Mouse (Mus musculus) MEL-GATA-1-ER (cell line): ENCODE results near the gene Ces3b.
"Not testable (repeated sequence)": the region's sequence is repeated elsewhere in the genome, so short reads cannot be mapped to it uniquely, and the experiment has no call there.

ENCODE experiments used
- DNase-seq: peaks from one replicate; pipeline ENCODE4 v3.0.0-alpha.2; 2012; ENCODE audit warnings: low read depth; ENCODE audit errors: extremely low read depth

Ces3b gene

DNA sequence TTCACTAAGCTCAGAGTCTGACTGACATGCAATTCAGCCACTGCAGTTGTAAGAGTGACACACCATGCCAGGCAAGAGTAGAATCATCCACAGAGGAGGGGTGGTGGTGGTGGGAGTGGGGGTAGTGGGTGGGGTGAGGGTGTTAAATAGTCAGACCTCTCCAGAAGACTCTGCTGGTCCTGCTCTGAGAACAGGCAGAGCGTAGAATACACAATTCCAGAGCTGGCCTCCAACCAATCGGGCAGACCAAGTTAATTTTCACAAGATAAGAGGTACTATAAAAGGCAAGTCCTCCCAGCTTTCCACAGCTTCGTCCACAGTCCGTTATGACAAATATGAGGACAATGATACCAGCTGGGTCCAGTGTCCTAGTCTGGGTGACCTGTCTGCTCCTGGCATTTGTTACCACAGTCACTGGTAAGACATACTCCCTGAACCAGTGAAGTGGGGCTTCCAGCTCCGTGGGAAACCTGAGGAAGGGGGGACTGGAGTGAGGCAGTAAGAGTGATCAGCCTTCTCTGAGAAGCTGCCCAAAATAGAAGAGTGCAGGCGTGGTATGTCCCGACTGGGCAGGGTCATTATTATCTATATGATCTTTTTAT, at the start of gene Ces3b:
Ces3b (plus strand) TSS at position 305 of the 602 bp plus-strand sequence.
- DNase-seq = no peak

GRCm38 (mm10) chr8:105043510-105043909, 40.0 kb upstream of the Ces3b start:
- DNase-seq = no peak

- no peak for DNase-seq
These were observed 37.6 kb upstream of the Ces3b start for GRCm38 (mm10) chr8:105045824-105046401.

DNA sequence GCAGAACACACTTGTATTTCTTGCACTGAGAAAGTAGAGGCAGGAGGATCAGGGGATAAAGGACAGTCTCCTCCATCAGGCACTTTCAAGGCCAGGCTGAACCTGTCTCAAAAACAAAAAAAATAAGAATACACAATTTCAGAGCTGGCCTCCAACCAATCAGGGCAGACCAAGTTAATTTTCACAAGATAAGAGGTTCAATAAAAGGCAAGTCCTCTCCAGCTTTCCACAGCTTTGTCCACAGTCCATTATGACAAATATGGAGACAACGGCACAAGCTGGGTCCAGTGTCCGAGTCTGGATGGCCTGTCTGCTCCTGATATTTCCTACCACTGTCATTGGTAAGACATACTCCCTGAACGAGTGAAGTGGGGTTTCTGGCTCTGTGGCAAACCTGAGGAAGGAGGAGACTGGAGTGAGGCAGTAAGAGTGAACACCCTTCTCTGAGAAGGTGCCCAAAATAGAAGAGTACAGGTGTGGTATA, 35.1 kb upstream of the Ces3b start, which contains the start of gene Ces3a:
Ces3a (plus strand) TSS at position 231 of the 484 bp plus-strand sequence.
- no peak for DNase-seq

DNA sequence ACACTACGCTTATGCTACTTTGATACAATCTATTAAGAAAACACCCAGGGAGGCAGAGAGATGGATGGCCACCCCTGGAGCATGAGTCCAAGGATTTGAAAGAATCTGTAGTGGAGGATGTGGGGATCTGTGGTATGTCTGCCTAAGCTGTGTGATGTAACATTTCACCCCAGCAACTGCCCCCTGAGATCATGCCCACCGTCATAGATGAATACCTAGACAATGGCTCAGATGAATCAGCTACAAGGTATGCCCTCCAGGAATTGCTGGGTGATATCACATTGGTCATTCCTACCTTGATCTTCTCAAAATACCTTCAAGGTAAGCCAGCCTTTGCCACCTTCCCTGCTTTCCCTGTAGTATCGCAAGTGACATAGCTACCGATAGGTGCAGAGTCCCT, 27.3 kb upstream of the Ces3b start:
- no peak for DNase-seq

- no peak for DNase-seq
These were observed 23.5 kb upstream of the Ces3b start for GRCm38 (mm10) chr8:105060056-105060455.

DNA sequence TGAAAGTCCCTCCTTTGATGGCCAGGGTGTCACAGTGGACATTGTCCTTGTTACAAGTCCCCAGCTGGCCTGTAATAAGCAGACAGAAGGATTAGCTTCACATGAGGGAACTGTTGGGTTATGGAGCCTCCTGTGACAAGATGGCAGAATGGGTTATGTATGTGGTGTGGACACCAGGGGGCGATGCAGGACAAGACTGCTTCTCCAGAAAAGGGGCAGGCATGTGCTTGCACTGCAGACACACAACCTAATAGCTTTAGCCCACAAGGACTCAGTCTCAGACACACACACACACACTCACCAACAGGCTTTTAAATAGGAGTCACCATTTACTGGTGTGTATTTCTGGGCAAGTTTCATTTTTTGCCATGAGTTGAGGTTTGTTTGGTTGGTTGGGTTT, 16.8 kb upstream of the Ces3b start:
- peak; percentile 48 for DNase-seq

DNA sequence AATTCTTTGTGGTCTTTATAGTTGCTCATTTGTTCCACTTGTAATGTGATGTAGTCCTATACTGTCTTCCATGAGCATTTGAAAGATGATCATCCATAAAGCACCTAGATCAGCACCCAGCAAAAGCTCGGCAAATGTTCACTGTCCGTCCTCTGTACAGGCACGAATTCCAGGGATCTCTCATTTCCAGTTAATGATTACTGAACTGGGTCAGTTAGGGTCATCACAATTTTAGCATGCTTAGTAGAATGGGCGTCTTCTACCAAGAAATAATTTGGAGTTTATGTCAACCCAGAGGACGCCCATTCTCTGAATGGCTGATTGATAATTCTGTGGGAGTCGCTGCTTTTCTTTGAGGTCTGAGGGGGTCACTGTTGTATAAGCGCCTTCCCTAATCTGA, 15.6 kb upstream of the Ces3b start:
- DNase-seq = not testable (repeated sequence)

GRCm38 (mm10) chr8:105068971-105069370, 14.6 kb upstream of the Ces3b start:
- no peak for DNase-seq

DNA sequence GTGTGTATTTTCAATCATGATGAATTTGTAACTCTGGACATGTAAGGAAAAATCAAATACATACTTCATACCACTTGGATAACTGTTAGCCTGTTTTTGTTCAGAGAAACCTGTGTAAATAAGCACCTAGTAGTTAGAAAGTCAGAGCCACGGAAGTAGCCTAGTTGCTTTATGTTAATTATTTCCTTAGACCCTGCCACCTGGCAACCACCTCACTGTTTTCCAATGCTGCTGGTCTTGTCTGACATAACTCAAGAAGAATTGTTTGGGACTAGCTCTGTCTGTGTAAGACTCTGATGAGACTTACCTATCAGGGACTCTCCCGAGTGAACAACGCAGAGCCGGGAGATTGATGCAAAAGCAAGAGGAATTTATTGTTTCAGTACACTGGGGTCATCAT, 7.0 kb upstream of the Ces3b start:
- DNase-seq = no peak

DNA sequence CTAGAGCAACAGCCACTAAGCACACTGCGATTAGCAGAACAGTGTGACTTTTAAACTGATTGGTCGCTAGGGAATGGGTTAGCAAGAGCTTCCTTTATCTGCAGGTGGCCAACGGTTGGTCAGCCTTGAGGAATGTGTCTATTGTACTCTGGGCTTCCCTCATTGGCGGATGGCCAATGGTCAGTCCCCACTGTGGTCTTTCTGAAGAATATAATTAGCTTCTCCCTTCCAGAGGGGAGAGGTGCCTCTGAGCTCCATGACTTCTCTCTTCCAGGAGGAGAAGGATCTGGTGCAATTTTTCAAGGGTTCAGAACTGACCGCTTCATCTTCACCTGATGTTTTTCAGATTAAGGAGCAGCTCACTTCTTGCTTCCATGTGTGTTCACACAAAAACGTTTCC, 6.5 kb upstream of the Ces3b start:
- no peak for DNase-seq

- no peak for DNase-seq
These were observed 5.0 kb upstream of the Ces3b start for GRCm38 (mm10) chr8:105078591-105078990.

DNA sequence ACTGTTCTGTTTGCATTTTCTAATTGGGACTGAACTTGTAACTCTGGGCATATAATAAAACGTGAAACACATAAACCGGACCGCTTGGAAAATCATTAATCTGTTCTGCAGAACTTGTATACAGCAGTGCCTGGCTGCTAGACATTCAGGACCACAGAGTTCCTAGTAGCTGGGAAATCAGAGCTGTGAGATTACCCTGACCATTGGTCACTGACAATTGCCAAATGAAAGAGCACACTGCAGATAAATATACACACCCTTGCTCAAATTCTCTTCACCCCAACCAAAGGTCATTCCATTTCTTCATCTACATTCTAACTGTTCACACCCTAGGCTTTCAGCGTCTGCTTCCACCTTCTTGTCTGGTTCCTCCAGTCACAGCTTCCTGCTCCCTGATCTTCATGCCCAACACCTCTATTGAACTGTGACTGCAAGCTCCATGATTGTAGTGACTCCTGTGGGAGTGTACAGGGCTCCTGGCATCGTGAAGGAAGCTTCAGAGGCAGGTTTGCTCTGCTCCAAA, 2.7 kb upstream of the Ces3b start:
- DNase-seq = no peak

- not testable (repeated sequence) for DNase-seq
These were observed 4.6 kb downstream of the Ces3b start for GRCm38 (mm10) chr8:105088166-105088565.

GRCm38 (mm10) chr8:105088581-105088980, 5.0 kb downstream of the Ces3b start:
- no peak for DNase-seq

DNA sequence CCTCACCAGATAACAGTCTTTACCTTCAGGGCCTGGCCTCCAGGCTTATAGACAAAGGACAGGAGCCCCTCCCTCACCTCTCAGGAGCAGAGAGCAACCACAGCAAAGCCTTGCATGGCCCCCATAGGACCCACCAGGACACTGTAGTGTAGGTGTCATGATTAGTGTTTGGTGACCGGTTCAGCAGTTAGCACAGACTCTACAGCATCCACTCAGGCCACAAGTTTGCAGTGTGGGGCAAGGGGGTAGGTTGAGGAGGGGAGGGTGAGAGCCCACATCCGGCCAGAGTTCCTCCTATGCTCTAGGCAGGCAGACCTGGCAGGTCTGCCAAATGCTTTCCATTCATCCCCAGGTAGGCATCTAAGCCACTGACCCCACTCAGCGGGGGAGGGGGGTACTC, 10.4 kb downstream of the Ces3b start:
- no peak for DNase-seq

DNA sequence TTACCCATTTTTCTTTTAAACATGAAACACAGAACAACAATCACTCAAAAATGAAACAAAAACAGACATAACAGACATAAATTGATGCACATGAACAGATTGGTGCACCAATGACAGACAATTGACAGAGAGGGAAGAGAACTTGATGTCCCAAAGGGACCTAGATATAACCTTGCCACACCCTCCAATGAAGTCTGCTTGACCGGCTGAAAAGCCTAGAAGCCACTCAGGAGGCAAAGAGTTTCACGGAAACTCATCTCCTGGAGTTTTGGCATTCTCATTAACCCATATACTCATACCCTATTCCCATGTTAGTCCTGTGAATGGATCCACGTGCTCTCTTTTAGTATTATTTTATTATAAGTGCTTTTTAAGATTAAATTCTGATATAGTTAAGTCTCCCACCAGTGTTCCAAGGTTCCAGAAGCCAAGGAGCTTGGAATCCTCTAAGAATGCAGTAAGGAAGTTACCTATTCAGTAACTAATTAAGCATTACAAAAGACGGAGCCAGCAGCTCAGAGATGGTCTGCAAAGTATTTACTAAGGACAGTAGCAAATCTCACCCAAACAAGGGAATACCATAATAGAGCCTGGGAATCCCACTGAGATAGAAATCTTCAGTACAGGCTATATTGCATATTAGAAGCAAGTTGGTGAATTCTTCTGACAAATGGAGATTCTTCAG, 18.7 kb downstream of the Ces3b start:
- DNase-seq = not testable (repeated sequence)

- DNase-seq = not testable (repeated sequence)
These were observed 20.1 kb downstream of the Ces3b start for GRCm38 (mm10) chr8:105103701-105104100.

- DNase-seq = no peak
These were observed 20.7 kb downstream of the Ces3b start for GRCm38 (mm10) chr8:105104220-105104619.

- DNase-seq = no peak
These were observed 46.3 kb downstream of the Ces3b start for GRCm38 (mm10) chr8:105129864-105130263.

- no peak for DNase-seq
These were observed 48.0 kb downstream of the Ces3b start, which contains the start of gene Ces4a for GRCm38 (mm10) chr8:105131509-105131908. TSS of gene Ces4a (plus strand) at chr8:105131800.

- DNase-seq = peak; percentile 26
These were observed 54.9 kb downstream of the Ces3b start for GRCm38 (mm10) chr8:105138423-105138822.
